Mouse (Mus musculus): ENCODE measurements around the gene Ccdc173. TPM values are rescaled to one million over a fixed set of nuclear protein-coding genes. Genes with fewer than 3 reads are reported as not detected.

Ccdc173 gene
- polyA plus RNA-seq (2014; fragmentation: Nextera tagmentation; extraction: Ambion mirVana), result 2.2 and 3.0 TPM in 2 replicates

- Histone ChIP-seq H3K27ac (replicated peaks; ENCODE audit: low read depth, low read length) (no peak within 1 kb of the TSS), H3K9ac (ENCODE audit: low read length) (peak within 1 kb of the TSS; percentile 69), H3K4me1 (ENCODE audit: control insufficient read depth, insufficient read depth, low read length) (no peaks in the 10 kb centered on the region), H3K27me3 (ENCODE audit: control insufficient read depth, insufficient read depth, low read length) (no peaks in the 10 kb centered on the region), H3K4me3 (ENCODE audit: low read depth, low read length) (peak within 1 kb of the TSS; percentile 59), H3K4me2 (ENCODE audit: low read depth, severe bottlenecking) (peak within 1 kb of the TSS; percentile 53), H3K36me3 (ENCODE audit: control insufficient read depth, insufficient read depth, low read length) (peaks cover 2% of the 10 kb centered on the region; the same call in 1 of the 2 replicates), H3K9me3 (ENCODE audit: control insufficient read depth, low read length) (no peaks in the 10 kb centered on the region)
- 1% methylated on average over 48 of the region's 48 CpGs for WGBS
- ATAC-seq (ENCODE audit: insufficient number of reproducible peaks, low FRiP score, low TSS enrichment, low read depth), result peak; percentile 92
- peak; percentile 99 for DNase-seq (ENCODE audit: low spot score)
Measured at GRCm38 (mm10) chr2:69789429-69790069, at the start of gene Ccdc173, which contains the start of gene Phospho2. Gene Ccdc173, minus strand, starts transcription at chr2:69789575. Gene Phospho2, plus strand, starts transcription at chr2:69789623.

GRCm38 (mm10) chr2:69838707-69839106, 49.3 kb upstream of the Ccdc173 start:
- no peak for ATAC-seq (ENCODE audit: insufficient number of reproducible peaks, low FRiP score, low TSS enrichment, low read depth)
- H3K36me3 ChIP-seq (ENCODE audit: control insufficient read depth, insufficient read depth, low read length), result no peaks in the 10 kb centered on the region; the same call in 1 of the 2 replicates
- no peaks in the 10 kb centered on the region for H3K27me3 ChIP-seq (ENCODE audit: control insufficient read depth, insufficient read depth, low read length)
- H3K9me3 ChIP-seq (ENCODE audit: control insufficient read depth, low read length), result no peaks in the 10 kb centered on the region
- H3K4me2 ChIP-seq (ENCODE audit: low read depth, severe bottlenecking), result no peak overlapping the region
- no peak overlapping the region for H3K4me3 ChIP-seq (ENCODE audit: low read depth, low read length)
- H3K4me1 ChIP-seq (ENCODE audit: control insufficient read depth, insufficient read depth, low read length), result no peaks in the 10 kb centered on the region
- H3K9ac ChIP-seq (ENCODE audit: low read length), result no peak overlapping the region
- no peak overlapping the region for H3K27ac ChIP-seq (replicated peaks; ENCODE audit: low read depth, low read length)
- DNase-seq (ENCODE audit: low spot score), result no peak

GRCm38 (mm10) chr2:69837996-69838395, 48.6 kb upstream of the Ccdc173 start:
- H3K4me1 ChIP-seq (ENCODE audit: control insufficient read depth, insufficient read depth, low read length), result no peaks in the 10 kb centered on the region
- no peak overlapping the region for H3K9ac ChIP-seq (ENCODE audit: low read length)
- ATAC-seq (ENCODE audit: insufficient number of reproducible peaks, low FRiP score, low TSS enrichment, low read depth) (no peak), DNase-seq (ENCODE audit: low spot score) (no peak)
- peaks cover 3% of the 10 kb centered on the region; the same call in 1 of the 2 replicates for H3K36me3 ChIP-seq (ENCODE audit: control insufficient read depth, insufficient read depth, low read length)
- H3K4me2 ChIP-seq (ENCODE audit: low read depth, severe bottlenecking), result no peak overlapping the region
- no peaks in the 10 kb centered on the region for H3K9me3 ChIP-seq (ENCODE audit: control insufficient read depth, low read length)
- H3K27ac ChIP-seq (replicated peaks; ENCODE audit: low read depth, low read length), result no peak overlapping the region
- WGBS, result 57% methylated on average over 3 of the region's 3 CpGs
- no peaks in the 10 kb centered on the region for H3K27me3 ChIP-seq (ENCODE audit: control insufficient read depth, insufficient read depth, low read length)
- H3K4me3 ChIP-seq (ENCODE audit: low read depth, low read length), result no peak overlapping the region

- H3K4me3 ChIP-seq (ENCODE audit: low read depth, low read length), result no peak overlapping the region
- H3K9me3 ChIP-seq (ENCODE audit: control insufficient read depth, low read length), result no peaks in the 10 kb centered on the region
- no peak overlapping the region for H3K27ac ChIP-seq (replicated peaks; ENCODE audit: low read depth, low read length)
- H3K27me3 ChIP-seq (ENCODE audit: control insufficient read depth, insufficient read depth, low read length), result no peaks in the 10 kb centered on the region
- WGBS, result 78% methylated on average over 7 of the region's 7 CpGs
- ATAC-seq (ENCODE audit: insufficient number of reproducible peaks, low FRiP score, low TSS enrichment, low read depth), result no peak
- no peak for DNase-seq (ENCODE audit: low spot score)
- H3K36me3 ChIP-seq (ENCODE audit: control insufficient read depth, insufficient read depth, low read length), result peaks cover 5% of the 10 kb centered on the region; the same call in 1 of the 2 replicates
- no peak overlapping the region for H3K4me2 ChIP-seq (ENCODE audit: low read depth, severe bottlenecking)
- no peak overlapping the region for H3K9ac ChIP-seq (ENCODE audit: low read length)
- H3K4me1 ChIP-seq (ENCODE audit: control insufficient read depth, insufficient read depth, low read length), result no peaks in the 10 kb centered on the region
Measured at GRCm38 (mm10) chr2:69837244-69837967, 48.0 kb upstream of the Ccdc173 start.

GRCm38 (mm10) chr2:69830116-69830515, 40.7 kb upstream of the Ccdc173 start:
- H3K9me3 ChIP-seq (ENCODE audit: control insufficient read depth, low read length), result no peaks in the 10 kb centered on the region
- H3K9ac ChIP-seq (ENCODE audit: low read length), result no peak overlapping the region
- no peak for ATAC-seq (ENCODE audit: insufficient number of reproducible peaks, low FRiP score, low TSS enrichment, low read depth)
- no peak overlapping the region for H3K4me2 ChIP-seq (ENCODE audit: low read depth, severe bottlenecking)
- no peak for DNase-seq (ENCODE audit: low spot score)
- peaks cover 11% of the 10 kb centered on the region for H3K36me3 ChIP-seq (ENCODE audit: control insufficient read depth, insufficient read depth, low read length)
- 90% methylated on average over 8 of the region's 8 CpGs for WGBS
- H3K27me3 ChIP-seq (ENCODE audit: control insufficient read depth, insufficient read depth, low read length), result no peaks in the 10 kb centered on the region
- H3K4me3 ChIP-seq (ENCODE audit: low read depth, low read length), result no peak overlapping the region
- no peaks in the 10 kb centered on the region for H3K4me1 ChIP-seq (ENCODE audit: control insufficient read depth, insufficient read depth, low read length)
- H3K27ac ChIP-seq (replicated peaks; ENCODE audit: low read depth, low read length), result no peak overlapping the region

GRCm38 (mm10) chr2:69829680-69830079, 40.3 kb upstream of the Ccdc173 start:
- Histone ChIP-seq H3K4me1 (ENCODE audit: control insufficient read depth, insufficient read depth, low read length) (no peaks in the 10 kb centered on the region), H3K4me2 (ENCODE audit: low read depth, severe bottlenecking) (no peak overlapping the region), H3K9me3 (ENCODE audit: control insufficient read depth, low read length) (no peaks in the 10 kb centered on the region), H3K27ac (replicated peaks; ENCODE audit: low read depth, low read length) (no peak overlapping the region), H3K27me3 (ENCODE audit: control insufficient read depth, insufficient read depth, low read length) (no peaks in the 10 kb centered on the region), H3K36me3 (ENCODE audit: control insufficient read depth, insufficient read depth, low read length) (peaks cover 11% of the 10 kb centered on the region), H3K4me3 (ENCODE audit: low read depth, low read length) (no peak overlapping the region), H3K9ac (ENCODE audit: low read length) (no peak overlapping the region)
- WGBS, result 95% methylated on average over 2 of the region's 2 CpGs
- ATAC-seq (ENCODE audit: insufficient number of reproducible peaks, low FRiP score, low TSS enrichment, low read depth) (no peak), DNase-seq (ENCODE audit: low spot score) (no peak)

- ATAC-seq (ENCODE audit: insufficient number of reproducible peaks, low FRiP score, low TSS enrichment, low read depth) (no peak), DNase-seq (ENCODE audit: low spot score) (no peak)
- H3K27ac ChIP-seq (replicated peaks; ENCODE audit: low read depth, low read length), result no peak overlapping the region
- WGBS, result 29% methylated on average over 7 of the region's 7 CpGs
- H3K27me3 ChIP-seq (ENCODE audit: control insufficient read depth, insufficient read depth, low read length), result no peaks in the 10 kb centered on the region
- no peak overlapping the region for H3K9ac ChIP-seq (ENCODE audit: low read length)
- H3K4me3 ChIP-seq (ENCODE audit: low read depth, low read length), result no peak overlapping the region
- H3K4me1 ChIP-seq (ENCODE audit: control insufficient read depth, insufficient read depth, low read length), result no peaks in the 10 kb centered on the region
- H3K36me3 ChIP-seq (ENCODE audit: control insufficient read depth, insufficient read depth, low read length), result peaks cover 9% of the 10 kb centered on the region
- no peak overlapping the region for H3K4me2 ChIP-seq (ENCODE audit: low read depth, severe bottlenecking)
- no peaks in the 10 kb centered on the region for H3K9me3 ChIP-seq (ENCODE audit: control insufficient read depth, low read length)
Measured at GRCm38 (mm10) chr2:69828031-69828430, 38.7 kb upstream of the Ccdc173 start.

GRCm38 (mm10) chr2:69826380-69826779, 37.0 kb upstream of the Ccdc173 start:
- H3K27me3 ChIP-seq (ENCODE audit: control insufficient read depth, insufficient read depth, low read length), result no peaks in the 10 kb centered on the region
- ATAC-seq (ENCODE audit: insufficient number of reproducible peaks, low FRiP score, low TSS enrichment, low read depth) (no peak), DNase-seq (ENCODE audit: low spot score) (no peak)
- peaks cover 6% of the 10 kb centered on the region for H3K36me3 ChIP-seq (ENCODE audit: control insufficient read depth, insufficient read depth, low read length)
- H3K4me2 ChIP-seq (ENCODE audit: low read depth, severe bottlenecking), result no peak overlapping the region
- WGBS, result 82% methylated on average over 2 of the region's 2 CpGs
- H3K4me3 ChIP-seq (ENCODE audit: low read depth, low read length), result no peak overlapping the region
- no peaks in the 10 kb centered on the region for H3K9me3 ChIP-seq (ENCODE audit: control insufficient read depth, low read length)
- no peaks in the 10 kb centered on the region for H3K4me1 ChIP-seq (ENCODE audit: control insufficient read depth, insufficient read depth, low read length)
- H3K9ac ChIP-seq (ENCODE audit: low read length), result no peak overlapping the region
- no peak overlapping the region for H3K27ac ChIP-seq (replicated peaks; ENCODE audit: low read depth, low read length)

Data from limb, embryonic 11.5 days (tissue).